Mouse (Mus musculus) ES-E14 (cell line): ENCODE measurements at regions not wholly inside any gene's neighbourhood (a gene's known extent, or its start where the extent isn't known, plus 50 kb on each side); places are given as distances from the start of the nearest gene placed in this dataset.

Source experiments
- DNase-seq: peaks from one replicate; pipeline ENCODE4 v3.0.0-alpha.2; 2013; ENCODE audit warnings: low read depth, low spot score
- H3K27ac ChIP-seq: 2 replicates; pipeline ENCODE4 v1.5.1; 2012; ENCODE audit warnings: low read depth, mild to moderate bottlenecking, low read length, moderate library complexity, mixed read lengths; ENCODE audit not compliant: poor library complexity, insufficient read depth, severe bottlenecking
- H3K36me3 ChIP-seq: 2 replicates; pipeline ENCODE4 v1.6.1; 2012; ENCODE audit warnings: mild to moderate bottlenecking, low read length, moderate library complexity, mixed read lengths; ENCODE audit not compliant: control insufficient read depth, poor library complexity, insufficient read depth, severe bottlenecking
- H3K4me1 ChIP-seq, 2 experiments: fragments of 150-350 bp in 1 of 2; sonication (generic) in 1 of 2; 2 replicates each; pipeline ENCODE4 v1.6.1; 2012; ENCODE audit warnings: low read length in 2 of 2, mild to moderate bottlenecking in 1 of 2, mixed read lengths in 1 of 2; ENCODE audit not compliant: control insufficient read depth in 2 of 2, insufficient read depth in 2 of 2, poor library complexity in 1 of 2
- H3K4me3 ChIP-seq, 2 experiments: fragments of 150-350 bp in 1 of 2; sonication (generic) in 1 of 2; 2 replicates each; pipeline ENCODE4 v1.5.1; 2012; ENCODE audit warnings: low read length in 2 of 2, low read depth in 1 of 2, mild to moderate bottlenecking in 1 of 2, mixed read lengths in 1 of 2; ENCODE audit not compliant: insufficient read depth in 1 of 2, poor library complexity in 1 of 2, severe bottlenecking in 1 of 2
- H3K9ac ChIP-seq: 2 replicates; pipeline ENCODE4 v1.6.1; 2012; ENCODE audit warnings: low read depth, mild to moderate bottlenecking, low read length, mixed read lengths; ENCODE audit not compliant: poor library complexity, insufficient read depth, severe bottlenecking
- H3K9me3 ChIP-seq: fragments of 150-350 bp; sonication (generic); 2 replicates; pipeline ENCODE4 v1.6.1; 2012; ENCODE audit warnings: low read depth, mild to moderate bottlenecking, low read length; ENCODE audit not compliant: control insufficient read depth, insufficient read depth
- CHD2 ChIP-seq: IDR thresholded peaks from 2 replicates; pipeline ENCODE4 v1.6.1; 2014; ENCODE audit warnings: mild to moderate bottlenecking, low read depth, low read length, inconsistent platforms
- HCFC1 ChIP-seq: IDR thresholded peaks from 2 replicates; pipeline ENCODE4 v1.6.1; 2012; ENCODE audit warnings: low read length, inconsistent platforms, borderline replicate concordance; ENCODE audit not compliant: insufficient read depth
- MAFK ChIP-seq: IDR thresholded peaks from 2 replicates; pipeline ENCODE4 v1.6.1; 2014; ENCODE audit warnings: mild to moderate bottlenecking, low read depth, low read length, inconsistent platforms; ENCODE audit not compliant: insufficient read depth
- ZC3H11A ChIP-seq: IDR thresholded peaks from 2 replicates; pipeline ENCODE4 v1.6.1; 2012; ENCODE audit warnings: low read depth, mild to moderate bottlenecking, inconsistent platforms, low read length, borderline replicate concordance
- ZNF384 ChIP-seq: IDR thresholded peaks from 2 replicates; pipeline ENCODE4 v1.6.1; 2012; ENCODE audit warnings: low read depth, low read length, inconsistent platforms
- in situ Hi-C, 2 experiments: fragments of 600-800 bp; cut with MboI; formaldehyde crosslinking; loops; one replicate each; pipeline ENCODE4 v1.15.1; 2025; ENCODE audit warnings: low sequenced_read_pairs in 2 of 2, inconsistent platforms in 1 of 2; ENCODE audit not compliant: unreplicated experiment in 2 of 2

GRCm38 (mm10) chr12:18237549-18237948 lies 276.8 kb upstream of the 5730507C01Rik start:
- TF ChIP-seq MAFK, result no peak
- TF ChIP-seq ZC3H11A, result no peak
- no peak for TF ChIP-seq CHD2
- no peak for TF ChIP-seq ZNF384
- TF ChIP-seq HCFC1, result no peak
- in situ Hi-C loops, result loop anchor here (5.0 to 25.0 kb wide), 2 partner anchors 50 to 925 kb away; no protein-coding TSS in a partner anchor

More at GRCm38 (mm10) chr12:18237549-18237948, 276.8 kb upstream of the 5730507C01Rik start:
- Histone ChIP-seq H3K9me3 (peaks cover 19% of the 10 kb centered on the region), H3K36me3 (no peaks in the 10 kb centered on the region), H3K27ac (peak overlapping the region; percentile 86), H3K4me1 (no peaks in the 10 kb centered on the region), H3K4me3 (no peak overlapping the region), H3K9ac (no peak overlapping the region)
- no peak for DNase-seq
